Mouse (Mus musculus): ENCODE data around the gene Gm42791. TPM values are rescaled to one million over a fixed set of nuclear protein-coding genes. Genes with fewer than 3 reads are reported as not detected.
A peak's percentile ranks its signal among the peaks of the same experiment; 100 is the strongest.

Gm42791 gene
- polyA plus RNA-seq, 1 experiment: not detected

DNA sequence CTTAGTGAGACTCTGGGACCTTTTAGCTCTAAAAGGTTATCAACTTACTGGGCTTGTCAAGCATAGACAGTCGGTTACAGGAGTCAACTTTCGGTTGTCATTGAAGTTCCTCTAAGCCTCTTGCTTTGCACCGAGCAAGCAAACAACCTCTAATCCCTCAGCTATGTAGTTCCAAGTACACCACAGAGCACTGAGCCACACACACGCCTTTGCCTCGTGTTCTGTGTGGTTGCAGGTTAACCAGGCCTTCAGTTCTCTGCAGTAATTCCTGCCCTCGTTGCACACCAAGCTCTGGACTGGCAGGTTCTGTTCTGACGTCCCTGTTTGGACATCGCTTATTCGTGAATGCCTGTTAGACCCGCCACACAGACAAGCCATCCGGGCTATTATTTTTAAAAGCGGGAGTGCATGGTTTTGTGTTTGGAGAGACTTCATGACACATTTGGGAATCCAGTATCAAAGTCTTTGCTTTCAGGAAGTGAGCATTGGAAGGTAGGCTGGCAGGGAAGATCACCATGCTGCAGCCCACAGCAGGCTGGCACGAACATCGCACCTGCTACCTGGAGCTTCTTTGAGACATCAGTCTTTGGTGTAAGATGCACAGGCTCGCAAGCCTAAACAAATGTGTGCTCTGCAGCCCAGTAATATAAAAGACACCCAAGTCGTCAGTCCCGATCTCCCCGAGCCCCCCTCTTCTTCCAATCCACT, 16.3 kb downstream of the Gm42791 start:
- H3K36me3 ChIP-seq (ENCODE audit: control insufficient read depth, insufficient read depth, low read length): no peaks in the 10 kb centered on the region
- 29% methylated on average over 18 of the region's 18 CpGs for WGBS
- no peak for TF ChIP-seq CTCF (IDR thresholded peaks at IDR 0.05; ENCODE audit: extremely low read depth, insufficient read length, insufficient replicate concordance, low read depth, low read length)
- TF ChIP-seq POLR2A (IDR thresholded peaks at IDR 0.05; ENCODE audit: low read depth, low read length): no peak
- H3K4me3 ChIP-seq (ENCODE audit: low read depth, low read length): no peak overlapping the region
- peaks cover 10% of the 10 kb centered on the region; the same call in 1 of the 2 replicates for H3K4me1 ChIP-seq (ENCODE audit: control insufficient read depth, insufficient read depth, insufficient read length, low read length)
- H3K27me3 ChIP-seq (ENCODE audit: control insufficient read depth, insufficient read depth, low read length): no peaks in the 10 kb centered on the region
- H3K27ac ChIP-seq (ENCODE audit: insufficient read depth, low read depth, low read length): peak overlapping the region; percentile 34

GRCm38 (mm10) chr5:148977698-148978457, 17.1 kb downstream of the Gm42791 start:
- Histone ChIP-seq H3K4me3 (ENCODE audit: low read depth, low read length) (no peak overlapping the region), H3K4me1 (ENCODE audit: control insufficient read depth, insufficient read depth, insufficient read length, low read length) (peaks cover 10% of the 10 kb centered on the region; the same call in 1 of the 2 replicates), H3K27ac (ENCODE audit: insufficient read depth, low read depth, low read length) (peak overlapping the region; percentile 34), H3K27me3 (ENCODE audit: control insufficient read depth, insufficient read depth, low read length) (no peaks in the 10 kb centered on the region), H3K36me3 (ENCODE audit: control insufficient read depth, insufficient read depth, low read length) (no peaks in the 10 kb centered on the region)
- TF ChIP-seq CTCF (IDR thresholded peaks at IDR 0.05; ENCODE audit: extremely low read depth, insufficient read length, insufficient replicate concordance, low read depth, low read length) (no peak), POLR2A (IDR thresholded peaks at IDR 0.05; ENCODE audit: low read depth, low read length) (no peak)
- WGBS: 28% methylated on average over 14 of the region's 14 CpGs

GRCm38 (mm10) chr5:148976876-148977275, 18.1 kb downstream of the Gm42791 start:
- no peak overlapping the region for H3K27ac ChIP-seq (ENCODE audit: insufficient read depth, low read depth, low read length)

DNA sequence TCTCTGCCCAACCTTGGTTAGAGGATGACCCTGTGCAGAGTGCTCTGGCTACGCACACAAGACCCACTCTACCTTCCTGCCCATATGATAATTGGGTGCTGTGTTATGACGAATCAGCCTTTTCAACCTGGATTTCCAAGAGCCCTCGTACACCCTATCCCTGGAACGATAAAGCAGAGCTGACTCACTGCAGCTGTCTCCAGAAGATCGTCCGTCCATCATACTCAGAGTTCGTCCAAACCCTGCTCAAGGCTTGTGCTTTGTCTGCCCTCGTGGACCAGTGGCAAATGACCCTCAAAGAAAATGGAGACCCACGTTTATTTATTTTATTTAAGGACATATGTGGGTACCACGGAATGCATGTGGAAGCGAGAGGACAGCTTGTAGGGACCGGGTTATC, 19.9 kb downstream of the Gm42791 start:
- TF ChIP-seq CTCF (IDR thresholded peaks at IDR 0.05; ENCODE audit: extremely low read depth, insufficient read length, insufficient replicate concordance, low read depth, low read length) (no peak), POLR2A (IDR thresholded peaks at IDR 0.05; ENCODE audit: low read depth, low read length) (no peak)
- H3K36me3 ChIP-seq (ENCODE audit: control insufficient read depth, insufficient read depth, low read length): no peaks in the 10 kb centered on the region
- WGBS: 95% methylated on average over 12 of the region's 12 CpGs
- no peak overlapping the region for H3K4me3 ChIP-seq (ENCODE audit: low read depth, low read length)
- peaks cover 10% of the 10 kb centered on the region; the same call in 1 of the 2 replicates for H3K4me1 ChIP-seq (ENCODE audit: control insufficient read depth, insufficient read depth, insufficient read length, low read length)
- no peaks in the 10 kb centered on the region for H3K27me3 ChIP-seq (ENCODE audit: control insufficient read depth, insufficient read depth, low read length)
- H3K27ac ChIP-seq (ENCODE audit: insufficient read depth, low read depth, low read length): no peak overlapping the region

More at GRCm38 (mm10) chr5:148976876-148977275, 18.1 kb downstream of the Gm42791 start:
- TF ChIP-seq CTCF (IDR thresholded peaks at IDR 0.05; ENCODE audit: extremely low read depth, insufficient read length, insufficient replicate concordance, low read depth, low read length): no peak
- no peak for TF ChIP-seq POLR2A (IDR thresholded peaks at IDR 0.05; ENCODE audit: low read depth, low read length)
- peaks cover 10% of the 10 kb centered on the region; the same call in 1 of the 2 replicates for H3K4me1 ChIP-seq (ENCODE audit: control insufficient read depth, insufficient read depth, insufficient read length, low read length)
- H3K4me3 ChIP-seq (ENCODE audit: low read depth, low read length): no peak overlapping the region
- H3K27me3 ChIP-seq (ENCODE audit: control insufficient read depth, insufficient read depth, low read length): no peaks in the 10 kb centered on the region
- 83% methylated on average over 8 of the region's 8 CpGs for WGBS
- no peaks in the 10 kb centered on the region for H3K36me3 ChIP-seq (ENCODE audit: control insufficient read depth, insufficient read depth, low read length)

DNA sequence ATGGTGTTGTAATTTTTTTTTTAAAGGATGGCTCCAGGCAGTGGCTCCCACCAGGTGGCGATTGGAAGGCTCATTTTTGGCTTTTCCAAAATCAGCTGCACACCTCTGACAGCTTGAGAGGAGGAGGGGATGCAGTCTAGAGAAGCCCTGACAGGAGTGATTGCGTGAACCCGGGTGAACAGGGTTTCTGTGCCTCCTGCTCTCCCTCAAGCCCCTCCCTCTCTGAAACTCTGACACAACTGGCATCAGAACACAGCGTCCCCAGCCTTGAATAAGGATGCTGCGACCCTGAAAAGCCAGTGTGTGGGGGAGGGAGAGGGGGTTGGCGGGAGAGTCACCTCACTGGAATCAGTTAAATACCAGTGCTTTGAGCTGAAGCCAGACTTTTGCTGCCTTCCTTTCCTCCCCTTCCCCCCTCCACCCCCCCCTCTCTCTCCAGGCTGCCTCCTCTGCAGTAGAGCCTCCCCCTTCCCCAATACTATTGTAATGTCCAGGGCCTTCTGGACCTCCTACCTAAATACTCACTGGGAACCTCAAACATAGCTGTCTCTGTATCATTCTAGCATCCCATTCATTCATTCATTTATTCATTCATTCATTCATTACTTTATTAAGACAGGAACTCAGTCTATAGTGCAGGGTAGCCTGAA, 21.8 kb downstream of the Gm42791 start:
- peaks cover 18% of the 10 kb centered on the region; the same call in 1 of the 2 replicates for H3K4me1 ChIP-seq (ENCODE audit: control insufficient read depth, insufficient read depth, insufficient read length, low read length)
- H3K27ac ChIP-seq (ENCODE audit: insufficient read depth, low read depth, low read length): no peak overlapping the region
- no peak for TF ChIP-seq POLR2A (IDR thresholded peaks at IDR 0.05; ENCODE audit: low read depth, low read length)
- TF ChIP-seq CTCF (IDR thresholded peaks at IDR 0.05; ENCODE audit: extremely low read depth, insufficient read length, insufficient replicate concordance, low read depth, low read length): no peak
- no peaks in the 10 kb centered on the region for H3K27me3 ChIP-seq (ENCODE audit: control insufficient read depth, insufficient read depth, low read length)
- no peaks in the 10 kb centered on the region for H3K36me3 ChIP-seq (ENCODE audit: control insufficient read depth, insufficient read depth, low read length)
- 60% methylated on average over 6 of the region's 6 CpGs for WGBS
- no peak overlapping the region for H3K4me3 ChIP-seq (ENCODE audit: low read depth, low read length)

GRCm38 (mm10) chr5:148972167-148972566, 22.8 kb downstream of the Gm42791 start:
- Histone ChIP-seq H3K4me1 (ENCODE audit: control insufficient read depth, insufficient read depth, insufficient read length, low read length) (peaks cover 15% of the 10 kb centered on the region; the same call in 1 of the 2 replicates), H3K4me3 (ENCODE audit: low read depth, low read length) (no peak overlapping the region), H3K27me3 (ENCODE audit: control insufficient read depth, insufficient read depth, low read length) (no peaks in the 10 kb centered on the region), H3K36me3 (ENCODE audit: control insufficient read depth, insufficient read depth, low read length) (no peaks in the 10 kb centered on the region), H3K27ac (ENCODE audit: insufficient read depth, low read depth, low read length) (no peak overlapping the region)
- no peak for TF ChIP-seq POLR2A (IDR thresholded peaks at IDR 0.05; ENCODE audit: low read depth, low read length)
- no peak for TF ChIP-seq CTCF (IDR thresholded peaks at IDR 0.05; ENCODE audit: extremely low read depth, insufficient read length, insufficient replicate concordance, low read depth, low read length)
- WGBS: 55% methylated on average over 8 of the region's 8 CpGs
